Comparison of ENCODE assay signal across 21 mouse cellular contexts in genomic region chr6:50415431-50415830, GRCm38 (mm10). TPM values are rescaled to one million over a fixed set of nuclear protein-coding genes. Genes with fewer than 3 reads are reported as not detected.
DNase-seq lines count a peak whose midpoint lies in the region; ATAC-seq and TF ChIP-seq lines count a peak whose summit lies in the region.
"Had no signal": no experiment of that assay in that cellular context is flagged by ENCODE, and none has a peak within 500 bp of the region (broad histone marks: within the 10 kb centered on the region; RNA-seq: fewer than 3 reads in every experiment).

No protein-coding gene starts in this region.

- H3K4me3 ChIP-seq in heart, postnatal 0 days (ENCODE audit: low read depth, low read length): no peak overlapping the region
- H3K4me3 ChIP-seq in heart, embryonic 12.5 days: no peak overlapping the region
- H3K4me3 ChIP-seq in left cerebral cortex, adult 2 months: no peak overlapping the region
- no peak overlapping the region for H3K4me3 ChIP-seq in cortical plate, adult 2 months (ENCODE audit: insufficient read depth, low read length)
- no peak overlapping the region for H3K4me3 ChIP-seq in stomach, postnatal 0 days (ENCODE audit: low read depth, low read length)
- H3K4me3 ChIP-seq: embryonic facial prominence, embryonic 10.5 days; embryonic facial prominence, embryonic 12.5 days; forebrain, embryonic 13.5 days; forebrain, embryonic 15.5 days had no signal

- no peak for ATAC-seq in heart, postnatal 0 days (ENCODE audit: insufficient read depth, low read depth)
- no peak for ATAC-seq in heart, embryonic 12.5 days (ENCODE audit: insufficient number of reproducible peaks, low FRiP score)
- 0 out of 2 replicates have a peak, but pooled peaks have one; percentile 8 for ATAC-seq in stomach, postnatal 0 days (ENCODE audit: low FRiP score, low TSS enrichment)
- ATAC-seq: activated CD4-positive, CD25-positive, alpha-beta regulatory T cell, adult 4 months; forebrain, embryonic 13.5 days; forebrain, embryonic 15.5 days; Patski had no signal

- 74% methylated on average over 6 of the region's 6 CpGs for WGBS in heart, postnatal 0 days
- 77% methylated on average over 6 of the region's 6 CpGs for WGBS in heart, embryonic 12.5 days
- 49% methylated on average over 6 of the region's 6 CpGs for WGBS in stomach, postnatal 0 days

- peaks cover 12% of the 10 kb centered on the region; the same call in 1 of the 2 replicates for H3K36me3 ChIP-seq in heart, postnatal 0 days (replicated peaks; ENCODE audit: control insufficient read depth, insufficient read depth, low read length)
- peaks cover 8% of the 10 kb centered on the region; the same call in 1 of the 2 replicates for H3K36me3 ChIP-seq in heart, embryonic 12.5 days
- no peaks in the 10 kb centered on the region; the same call in 1 of the 2 replicates for H3K36me3 ChIP-seq in stomach, postnatal 0 days (ENCODE audit: control insufficient read depth, insufficient read depth, low read length)
- H3K36me3 ChIP-seq: embryonic facial prominence, embryonic 10.5 days; embryonic facial prominence, embryonic 12.5 days; forebrain, embryonic 15.5 days had no signal

- peak overlapping the region; percentile 50; the same call in 1 of the 2 replicates for H3K27ac ChIP-seq in heart, postnatal 0 days (ENCODE audit: low read depth)
- H3K27ac ChIP-seq in heart, embryonic 12.5 days (ENCODE audit: poor library complexity, severe bottlenecking): no peak overlapping the region
- H3K27ac ChIP-seq in left cerebral cortex, adult 2 months: peak overlapping the region; percentile 82; the same call in 1 of the 2 replicates
- H3K27ac ChIP-seq in cortical plate, adult 2 months (ENCODE audit: insufficient read depth, low read length): 0 out of 2 replicates have a peak overlapping the region, but pooled peaks have one; percentile 24
- H3K27ac ChIP-seq in stomach, postnatal 0 days (replicated peaks): no peak overlapping the region
- H3K27ac ChIP-seq: embryonic facial prominence, embryonic 10.5 days; embryonic facial prominence, embryonic 12.5 days; forebrain, embryonic 13.5 days had no signal

- TF ChIP-seq CTCF in heart, postnatal 0 days (IDR thresholded peaks at IDR 0.05; ENCODE audit: low read depth): no peak
- TF ChIP-seq CTCF in left cerebral cortex, adult 2 months (IDR thresholded peaks at IDR 0.05): no peak
- no peak for TF ChIP-seq CTCF in cortical plate, adult 2 months (IDR thresholded peaks at IDR 0.05; ENCODE audit: extremely low read depth, insufficient read depth, low read length)
- TF ChIP-seq CTCF in stomach, postnatal 0 days (IDR thresholded peaks at IDR 0.05; ENCODE audit: low read depth): no peak

- H3K9me3 ChIP-seq in heart, postnatal 0 days (replicated peaks; ENCODE audit: control insufficient read depth, low read length): no peaks in the 10 kb centered on the region
- no peaks in the 10 kb centered on the region for H3K9me3 ChIP-seq in heart, embryonic 12.5 days (replicated peaks)
- no peaks in the 10 kb centered on the region for H3K9me3 ChIP-seq in stomach, postnatal 0 days (ENCODE audit: control insufficient read depth, low read length)
- H3K9me3 ChIP-seq: embryonic facial prominence, embryonic 10.5 days; embryonic facial prominence, embryonic 12.5 days; forebrain, embryonic 13.5 days; forebrain, embryonic 15.5 days had no signal

- no peak for DNase-seq in heart, postnatal 0 days (ENCODE audit: low spot score)
- DNase-seq in left cerebral cortex, adult 2 months (ENCODE audit: extremely low spot score in 1 of 2, low spot score in 2 of 2): no peak
- DNase-seq in left cerebral cortex, postnatal 36 days (ENCODE audit: low spot score in 2 of 2): no peak
- DNase-seq in stomach, postnatal 0 days (ENCODE audit: low spot score): no peak
- DNase-seq in cerebellum, adult 8-10 months: no peak
- no peak for DNase-seq in right cerebral cortex, postnatal 10 days (ENCODE audit: low spot score in 2 of 2)
- DNase-seq: adrenal gland, adult 8-10 months; adrenal gland, postnatal 14 days; adrenal gland, postnatal 36 days; cerebellum, adult 11-12 months; cerebellum, adult 9-11 months; cerebellum, postnatal 14 days; cerebellum, postnatal 36 days had no signal

- H3K9ac ChIP-seq in heart, postnatal 0 days (replicated peaks; ENCODE audit: low read depth, low read length): no peak overlapping the region
- no peak overlapping the region for H3K9ac ChIP-seq in heart, embryonic 12.5 days
- H3K9ac ChIP-seq in stomach, postnatal 0 days (ENCODE audit: low read length): no peak overlapping the region
- H3K9ac ChIP-seq: embryonic facial prominence, embryonic 12.5 days; forebrain, embryonic 13.5 days; forebrain, embryonic 15.5 days had no signal

- TF ChIP-seq POLR2A in cortical plate, adult 2 months (IDR thresholded peaks at IDR 0.05; ENCODE audit: extremely low read depth, insufficient read depth, low read length): no peak

- no peak for TF ChIP-seq EP300 in heart, postnatal 0 days (IDR thresholded peaks at IDR 0.05; ENCODE audit: low read depth)
- no peak for TF ChIP-seq EP300 in stomach, postnatal 0 days (optimal IDR thresholded peaks at IDR 0.05)

- H3K4me1 ChIP-seq in heart, postnatal 0 days (ENCODE audit: control insufficient read depth, insufficient read depth): peaks cover 22% of the 10 kb centered on the region; the same call in 1 of the 2 replicates
- H3K4me1 ChIP-seq in heart, embryonic 12.5 days (replicated peaks): peaks cover 47% of the 10 kb centered on the region
- peaks cover 16% of the 10 kb centered on the region for H3K4me1 ChIP-seq in cortical plate, adult 2 months (ENCODE audit: control insufficient read depth, insufficient read depth, low read length)
- H3K4me1 ChIP-seq in stomach, postnatal 0 days (replicated peaks; ENCODE audit: control insufficient read depth, insufficient read depth): no peaks in the 10 kb centered on the region; the same call in 1 of the 2 replicates

- H3K4me2 ChIP-seq in heart, postnatal 0 days (ENCODE audit: low read depth, low read length): no peak overlapping the region
- no peak overlapping the region for H3K4me2 ChIP-seq in heart, embryonic 12.5 days
- no peak overlapping the region for H3K4me2 ChIP-seq in stomach, postnatal 0 days (replicated peaks; ENCODE audit: low read depth)
- H3K4me2 ChIP-seq: embryonic facial prominence, embryonic 12.5 days; forebrain, embryonic 13.5 days; forebrain, embryonic 15.5 days had no signal

- H3K27me3 ChIP-seq in heart, postnatal 0 days (ENCODE audit: control insufficient read depth, insufficient read depth, low read length): no peaks in the 10 kb centered on the region
- H3K27me3 ChIP-seq in heart, embryonic 12.5 days (replicated peaks): no peaks in the 10 kb centered on the region
- H3K27me3 ChIP-seq in stomach, postnatal 0 days (ENCODE audit: control insufficient read depth, insufficient read depth, low read length): no peaks in the 10 kb centered on the region
- H3K27me3 ChIP-seq: embryonic facial prominence, embryonic 12.5 days; forebrain, embryonic 13.5 days; forebrain, embryonic 15.5 days; Patski had no signal

- intact Hi-C loops in left cerebral cortex, adult 2 months (cut with DNase I): no loop called here
- intact Hi-C loops in left cerebral cortex, postnatal 36 days (cut with DNase I): no loop called here

RNA-seq across cellular contexts. Expression of gene Osbpl3, which starts 40.6 kb away (rescaled TPM):
- 20.9 and 25.9 TPM in 2 replicates for total RNA-seq in heart, postnatal 0 days (2014; rRNA removed; ENCODE audit: low replicate concordance)
- 13.3 and 13.9 TPM in 2 replicates for polyA plus RNA-seq in heart, postnatal 0 days (2015; fragmentation: Nextera tagmentation; extraction: Ambion mirVana)
- polyA plus RNA-seq in heart, embryonic 12.5 days (2016; fragmentation: Nextera tagmentation; extraction: Ambion mirVana): 15.5 and 18.5 TPM in 2 replicates
- total RNA-seq in left cerebral cortex, adult 2 months (2021): 10 to 100 TPM; 45.5 to 56.0 TPM
- 10 to 100 TPM; 34.2 to 41.6 TPM for total RNA-seq in left cerebral cortex, postnatal 36 days (2021)
- polyA plus RNA-seq in cortical plate, adult 2 months (2012; rRNA removed): 26.1 and 32.2 TPM in 2 replicates
- 14.5 and 15.6 TPM in 2 replicates for polyA plus RNA-seq in stomach, postnatal 0 days (2015; fragmentation: Nextera tagmentation; extraction: Ambion mirVana)

Comparison
In these comparisons a context has a peak if more than half of its experiments do, and no peak if none do; other contexts are left out.
1. H3K27ac ChIP-seq: peak in heart, postnatal 0 days (single experiment), left cerebral cortex, adult 2 months (single experiment) and cortical plate, adult 2 months (single experiment); none in heart, embryonic 12.5 days (single experiment) and stomach, postnatal 0 days (single experiment).